Mouse (Mus musculus): ENCODE measurements around the gene Cst6. TPM values are rescaled to one million over a fixed set of nuclear protein-coding genes. Genes with fewer than 3 reads are reported as not detected.
"Not testable (repeated sequence)": the region's sequence is repeated elsewhere in the genome, so short reads cannot be mapped to it uniquely, and the experiment has no call there.

Cst6 gene
- polyA plus RNA-seq (2016; fragmentation: Nextera tagmentation; extraction: Ambion mirVana): not detected in 2 replicates

DNA sequence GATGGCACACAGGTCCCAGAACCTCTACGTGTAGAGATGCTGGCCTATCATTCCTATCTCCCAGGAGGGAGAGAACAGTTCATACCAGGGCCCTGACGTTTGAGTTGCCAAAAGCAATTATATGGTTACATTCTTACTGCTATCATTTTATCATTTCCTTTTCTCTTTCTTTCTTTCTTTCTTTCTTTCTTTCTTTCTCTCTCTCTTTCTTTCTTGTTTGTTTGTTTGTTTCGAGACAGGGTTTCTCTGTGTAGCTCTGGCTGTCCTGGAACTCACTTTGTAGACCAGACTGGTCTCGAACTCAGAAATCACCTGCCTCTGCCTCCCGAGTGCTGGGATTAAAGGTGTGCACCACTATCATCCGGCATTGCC lies at the start of gene Cst6:
Cst6 (minus strand) TSS at position 73 of the 372 bp plus-strand sequence.
- not testable (repeated sequence) for H3K36me3 ChIP-seq; H3K27ac ChIP-seq (ENCODE audit: poor library complexity, severe bottlenecking); ATAC-seq (ENCODE audit: insufficient number of reproducible peaks, low FRiP score); H3K27me3 ChIP-seq (replicated peaks); H3K9me3 ChIP-seq (replicated peaks)
- Histone ChIP-seq H3K4me2 (peak within 1 kb of the TSS; percentile 90), H3K4me1 (replicated peaks) (peaks cover 16% of the 10 kb centered on the region), H3K9ac (peak within 1 kb of the TSS; percentile 74), H3K4me3 (peak within 1 kb of the TSS; percentile 52)
- WGBS: 67% methylated on average over 6 of the region's 6 CpGs

GRCm38 (mm10) chr19:5395371-5395770 lies 46.0 kb upstream of the Cst6 start:
- Histone ChIP-seq H3K27me3 (replicated peaks) (no peaks in the 10 kb centered on the region), H3K4me3 (no peak overlapping the region), H3K36me3 (no peaks in the 10 kb centered on the region), H3K9ac (no peak overlapping the region), H3K4me1 (replicated peaks) (peaks cover 13% of the 10 kb centered on the region), H3K9me3 (replicated peaks) (no peaks in the 10 kb centered on the region), H3K4me2 (no peak overlapping the region), H3K27ac (ENCODE audit: poor library complexity, severe bottlenecking) (no peak overlapping the region)
- 65% methylated on average over 4 of the region's 4 CpGs for WGBS
- no peak for ATAC-seq (ENCODE audit: insufficient number of reproducible peaks, low FRiP score)

- Histone ChIP-seq H3K27me3 (replicated peaks) (no peaks in the 10 kb centered on the region), H3K4me2 (no peak overlapping the region), H3K4me1 (replicated peaks) (peaks cover 25% of the 10 kb centered on the region), H3K9ac (no peak overlapping the region), H3K9me3 (replicated peaks) (no peaks in the 10 kb centered on the region), H3K36me3 (no peaks in the 10 kb centered on the region), H3K27ac (ENCODE audit: poor library complexity, severe bottlenecking) (no peak overlapping the region), H3K4me3 (no peak overlapping the region)
- WGBS: 46% methylated on average over 10 of the region's 10 CpGs
- ATAC-seq (ENCODE audit: insufficient number of reproducible peaks, low FRiP score): no peak
Observed at GRCm38 (mm10) chr19:5394168-5394567, 44.8 kb upstream of the Cst6 start.

DNA sequence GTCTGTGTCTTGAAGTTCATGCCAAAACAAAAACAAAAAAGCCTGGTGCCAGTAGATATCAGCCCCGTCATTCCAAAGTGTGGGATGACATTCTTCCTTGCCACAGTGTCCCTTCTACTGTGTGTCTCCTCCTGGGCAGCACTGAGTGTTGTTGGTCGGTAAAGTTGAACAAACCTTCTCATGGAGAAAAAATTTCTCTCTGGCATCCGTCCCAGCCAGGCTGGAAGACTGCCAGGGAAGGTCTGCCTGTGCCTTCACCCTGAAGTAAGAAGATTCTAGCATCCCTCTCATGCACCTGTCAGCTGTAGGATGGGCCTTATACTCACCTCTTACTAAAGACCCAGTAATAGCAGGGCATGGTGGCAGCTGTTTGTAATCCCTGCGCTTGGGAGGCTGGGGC lies 43.5 kb upstream of the Cst6 start:
- H3K4me2 ChIP-seq: no peak overlapping the region

DNA sequence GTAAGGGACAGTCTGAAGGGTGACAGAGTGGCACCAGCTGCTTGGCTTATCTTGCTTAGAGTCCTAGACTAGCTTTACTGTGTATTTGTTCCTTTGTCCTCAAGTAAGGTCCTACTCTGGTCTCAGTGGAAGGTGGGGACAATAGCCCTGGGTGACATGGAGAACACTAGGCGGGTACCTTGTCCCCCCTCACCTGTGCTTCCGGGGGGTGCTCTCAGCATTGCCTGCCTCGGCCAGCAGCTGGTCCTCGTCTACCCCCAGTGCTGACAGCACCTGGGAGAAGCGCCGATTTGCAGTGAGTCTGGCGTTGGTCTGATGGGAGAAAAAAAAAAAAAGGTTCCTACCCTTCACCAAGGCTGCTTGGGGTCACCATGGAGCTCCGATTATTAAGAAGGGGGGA lies 41.0 kb upstream of the Cst6 start:
- H3K27ac ChIP-seq (ENCODE audit: poor library complexity, severe bottlenecking): peak overlapping the region; percentile 81; the same call in 1 of the 2 replicates
- 53% methylated on average over 8 of the region's 8 CpGs for WGBS
- peaks cover 44% of the 10 kb centered on the region for H3K4me1 ChIP-seq (replicated peaks)

More for the DNA sequence above, 43.5 kb upstream of the Cst6 start:
- H3K4me1 ChIP-seq (replicated peaks): peaks cover 28% of the 10 kb centered on the region
- no peaks in the 10 kb centered on the region for H3K36me3 ChIP-seq
- 28% methylated on average over 4 of the region's 4 CpGs for WGBS
- no peak for ATAC-seq (ENCODE audit: insufficient number of reproducible peaks, low FRiP score)
- H3K9me3 ChIP-seq (replicated peaks): no peaks in the 10 kb centered on the region
- no peak overlapping the region for H3K9ac ChIP-seq
- H3K4me3 ChIP-seq: no peak overlapping the region
- 0 out of 2 replicates have a peak overlapping the region, but pooled peaks have one; percentile 65 for H3K27ac ChIP-seq (ENCODE audit: poor library complexity, severe bottlenecking)
- H3K27me3 ChIP-seq (replicated peaks): no peaks in the 10 kb centered on the region

GRCm38 (mm10) chr19:5389647-5390046 lies 40.3 kb upstream of the Cst6 start:
- ATAC-seq (ENCODE audit: insufficient number of reproducible peaks, low FRiP score): no peak
- H3K27me3 ChIP-seq (replicated peaks): no peaks in the 10 kb centered on the region
- peak overlapping the region; percentile 81 for H3K27ac ChIP-seq (ENCODE audit: poor library complexity, severe bottlenecking)
- WGBS: 20% methylated on average over 12 of the region's 12 CpGs
- H3K36me3 ChIP-seq: peaks cover 16% of the 10 kb centered on the region
- peak overlapping the region; percentile 89 for H3K4me2 ChIP-seq
- peaks cover 44% of the 10 kb centered on the region for H3K4me1 ChIP-seq (replicated peaks)
- peak overlapping the region; percentile 97 for H3K9ac ChIP-seq
- no peaks in the 10 kb centered on the region for H3K9me3 ChIP-seq (replicated peaks)
- peak overlapping the region; percentile 99 for H3K4me3 ChIP-seq

More for the DNA sequence above, 41.0 kb upstream of the Cst6 start:
- Histone ChIP-seq H3K4me2 (peak overlapping the region; percentile 89), H3K27me3 (replicated peaks) (no peaks in the 10 kb centered on the region), H3K4me3 (peak overlapping the region; percentile 99), H3K36me3 (peaks cover 8% of the 10 kb centered on the region), H3K9me3 (replicated peaks) (no peaks in the 10 kb centered on the region), H3K9ac (no peak overlapping the region; the same call in 1 of the 2 replicates)
- no peak for ATAC-seq (ENCODE audit: insufficient number of reproducible peaks, low FRiP score)

DNA sequence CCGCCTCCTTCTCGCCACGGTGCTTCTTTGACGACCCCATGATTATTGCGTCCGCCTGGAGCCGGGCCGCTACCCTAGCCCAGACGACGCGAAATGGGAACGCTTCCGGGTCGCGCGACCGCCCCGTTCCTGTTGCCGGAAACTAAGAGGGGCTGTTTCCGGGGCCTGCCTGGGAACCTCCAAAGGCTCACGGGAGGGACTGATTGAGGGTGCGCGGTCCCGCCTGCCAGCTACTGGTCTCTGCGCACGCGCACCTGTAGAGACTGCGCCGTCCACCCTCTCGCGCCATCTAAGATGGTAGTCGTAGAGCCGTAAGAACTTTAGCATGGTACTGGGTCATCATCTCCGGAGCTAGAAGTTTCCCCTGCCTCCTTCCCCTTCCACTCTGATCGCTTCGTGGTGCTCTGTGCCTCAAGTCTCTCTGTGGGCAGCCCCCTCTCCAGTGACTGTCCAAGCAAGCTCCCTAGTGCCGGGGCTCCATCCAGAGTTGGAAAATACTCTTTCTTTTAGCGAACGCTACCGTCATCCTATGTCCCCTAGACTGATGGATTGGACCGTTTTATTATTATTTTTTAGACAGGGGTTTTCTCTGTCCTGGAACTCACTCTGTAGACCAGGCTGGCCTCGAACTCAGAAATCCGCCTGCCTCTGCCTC lies 39.3 kb upstream of the Cst6 start, which contains the start of gene Sart1:
Sart1 (minus strand) TSS at position 116 of the 655 bp plus-strand sequence.
- Histone ChIP-seq H3K4me1 (replicated peaks) (peaks cover 44% of the 10 kb centered on the region), H3K9ac (peak within 1 kb of the TSS; percentile 97), H3K4me3 (peak within 1 kb of the TSS; percentile 99), H3K27ac (ENCODE audit: poor library complexity, severe bottlenecking) (peak within 1 kb of the TSS; percentile 81), H3K27me3 (replicated peaks) (no peaks in the 10 kb centered on the region), H3K36me3 (peaks cover 25% of the 10 kb centered on the region), H3K4me2 (peak within 1 kb of the TSS; percentile 89), H3K9me3 (replicated peaks) (no peaks in the 10 kb centered on the region)
- WGBS: under 1% methylated on average over 43 of the region's 43 CpGs
- ATAC-seq (ENCODE audit: insufficient number of reproducible peaks, low FRiP score): peak; percentile 93

DNA sequence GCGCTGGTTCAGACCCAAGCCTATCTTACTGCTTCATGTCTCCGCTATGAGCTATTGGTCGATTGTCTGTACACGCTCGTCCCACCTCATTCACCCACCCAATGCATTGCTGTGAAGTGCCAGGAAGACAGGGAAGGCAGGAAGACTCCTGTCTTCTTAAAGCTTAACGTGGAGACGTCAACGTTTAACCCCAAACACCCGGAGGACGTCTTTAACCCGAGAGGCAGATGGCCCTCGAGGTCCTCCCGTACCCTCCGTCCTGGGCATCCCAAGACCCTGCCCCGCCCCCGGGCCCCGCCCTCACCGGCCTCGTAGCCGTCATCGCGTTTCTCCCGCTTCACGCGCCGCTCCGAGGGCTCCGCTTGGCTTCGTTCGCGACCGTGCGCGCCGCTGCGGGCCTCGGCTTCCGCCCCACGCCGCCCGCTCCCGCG lies 38.7 kb upstream of the Cst6 start:
- under 1% methylated on average over 43 of the region's 43 CpGs for WGBS
- Histone ChIP-seq H3K4me1 (replicated peaks) (peaks cover 42% of the 10 kb centered on the region), H3K9ac (peak overlapping the region; percentile 97), H3K4me3 (peak overlapping the region; percentile 99), H3K27ac (ENCODE audit: poor library complexity, severe bottlenecking) (peak overlapping the region; percentile 78), H3K4me2 (peak overlapping the region; percentile 89), H3K36me3 (peaks cover 32% of the 10 kb centered on the region), H3K9me3 (replicated peaks) (no peaks in the 10 kb centered on the region), H3K27me3 (replicated peaks) (no peaks in the 10 kb centered on the region)
- peak; percentile 73 for ATAC-seq (ENCODE audit: insufficient number of reproducible peaks, low FRiP score)

DNA sequence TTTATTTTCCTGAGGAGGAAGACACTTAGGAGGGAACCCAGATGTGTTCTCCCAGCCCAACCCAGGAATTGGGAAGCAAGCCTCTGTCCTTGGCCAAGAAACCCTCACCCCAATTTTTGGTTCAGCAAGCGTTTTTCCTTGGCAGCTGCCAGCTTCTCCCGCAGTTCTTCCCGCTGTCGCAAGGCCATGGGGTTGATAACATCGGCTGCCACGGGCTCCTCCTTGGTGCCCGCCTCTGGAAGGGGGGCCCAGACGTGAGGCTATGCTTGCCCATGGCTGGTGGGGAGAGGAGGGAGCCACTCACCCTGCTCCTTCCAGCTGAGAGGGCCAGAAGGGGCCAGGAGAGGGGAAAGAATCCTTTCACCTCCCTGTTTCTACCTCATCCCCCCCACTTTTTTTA lies 35.3 kb upstream of the Cst6 start:
- no peak overlapping the region for H3K4me2 ChIP-seq
- H3K27me3 ChIP-seq (replicated peaks): no peaks in the 10 kb centered on the region
- WGBS: 92% methylated on average over 8 of the region's 8 CpGs
- H3K36me3 ChIP-seq: peaks cover 65% of the 10 kb centered on the region
- H3K4me3 ChIP-seq: no peak overlapping the region
- H3K27ac ChIP-seq (ENCODE audit: poor library complexity, severe bottlenecking): no peak overlapping the region
- H3K9ac ChIP-seq: no peak overlapping the region
- peaks cover 25% of the 10 kb centered on the region for H3K4me1 ChIP-seq (replicated peaks)
- no peaks in the 10 kb centered on the region for H3K9me3 ChIP-seq (replicated peaks)
- no peak for ATAC-seq (ENCODE audit: insufficient number of reproducible peaks, low FRiP score)

DNA sequence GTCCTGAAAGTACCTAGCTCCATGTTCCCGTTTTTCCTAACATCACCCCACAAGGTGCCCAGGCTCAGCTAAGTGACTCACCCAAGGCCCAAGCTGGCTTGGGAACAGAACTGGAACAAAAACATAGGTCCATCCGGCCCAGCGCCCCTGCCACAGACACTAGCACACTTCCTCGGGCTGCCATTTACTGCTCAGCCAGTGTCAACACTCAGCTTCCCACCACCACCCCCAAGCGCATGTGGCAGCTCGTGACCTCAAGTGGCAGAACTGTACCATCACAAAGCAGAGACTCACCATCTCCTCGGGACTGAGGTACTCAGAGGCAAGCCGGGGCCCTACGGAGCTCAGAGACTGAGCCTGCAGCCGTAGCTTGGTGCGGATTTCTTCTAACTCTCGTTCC lies 34.0 kb upstream of the Cst6 start:
- ATAC-seq (ENCODE audit: insufficient number of reproducible peaks, low FRiP score): no peak
- H3K36me3 ChIP-seq: peaks cover 79% of the 10 kb centered on the region

GRCm38 (mm10) chr19:5377446-5377845 lies 28.1 kb upstream of the Cst6 start:
- 85% methylated on average over 1 of the region's 1 CpGs for WGBS
- H3K9ac ChIP-seq: no peak overlapping the region
- H3K4me2 ChIP-seq: no peak overlapping the region
- H3K9me3 ChIP-seq (replicated peaks): no peaks in the 10 kb centered on the region
- H3K4me3 ChIP-seq: no peak overlapping the region
- H3K4me1 ChIP-seq (replicated peaks): no peaks in the 10 kb centered on the region
- H3K27me3 ChIP-seq (replicated peaks): no peaks in the 10 kb centered on the region
- H3K36me3 ChIP-seq: peaks cover 65% of the 10 kb centered on the region
- no peak overlapping the region for H3K27ac ChIP-seq (ENCODE audit: poor library complexity, severe bottlenecking)
- ATAC-seq (ENCODE audit: insufficient number of reproducible peaks, low FRiP score): no peak

More for the DNA sequence above, 34.0 kb upstream of the Cst6 start:
- Histone ChIP-seq H3K4me3 (no peak overlapping the region), H3K9ac (no peak overlapping the region), H3K9me3 (replicated peaks) (no peaks in the 10 kb centered on the region), H3K4me1 (replicated peaks) (peaks cover 18% of the 10 kb centered on the region), H3K27me3 (replicated peaks) (no peaks in the 10 kb centered on the region), H3K27ac (ENCODE audit: poor library complexity, severe bottlenecking) (no peak overlapping the region), H3K4me2 (no peak overlapping the region)
- 92% methylated on average over 12 of the region's 12 CpGs for WGBS

All from heart, embryonic 12.5 days (tissue).